Comparison of ENCODE assay signal across 32 mouse cellular contexts in genomic region chr1:133379986-133380320, GRCm38 (mm10). TPM values are rescaled to one million over a fixed set of nuclear protein-coding genes. Genes with fewer than 3 reads are reported as not detected.
A peak's percentile ranks its signal among the peaks of the same experiment; 100 is the strongest.
DNase-seq lines count a peak whose midpoint lies in the region; ATAC-seq and TF ChIP-seq lines count a peak whose summit lies in the region.
"Had no signal": no experiment of that assay in that cellular context is flagged by ENCODE, and none has a peak within 500 bp of the region (broad histone marks: within the 10 kb centered on the region; RNA-seq: fewer than 3 reads in every experiment).

No protein-coding gene starts in this region.

- DNase-seq in embryonic facial prominence, embryonic 10.5 days (ENCODE audit: low spot score) = no peak
- DNase-seq in heart, adult 2 months = no peak
- no peak for DNase-seq in kidney, postnatal 4 days
- no peak for DNase-seq in midbrain, postnatal 0 days (ENCODE audit: low spot score)
- no peak for DNase-seq in midbrain, embryonic 11.5 days (ENCODE audit: low spot score, missing footprints)
- DNase-seq: adrenal gland, adult 8-10 months; cerebellum, adult 11-12 months; right cerebral cortex, adult 18-20 months; thymus, adult 18-20 months; thymus, postnatal 36 days had no signal

- H3K4me3 ChIP-seq in embryonic facial prominence, embryonic 15.5 days (replicated peaks) = no peak overlapping the region
- no peak overlapping the region for H3K4me3 ChIP-seq in embryonic facial prominence, embryonic 10.5 days
- no peak overlapping the region for H3K4me3 ChIP-seq in heart, embryonic 16.5 days (ENCODE audit: low read length)
- no peak overlapping the region for H3K4me3 ChIP-seq in heart, adult 2 months
- no peak overlapping the region for H3K4me3 ChIP-seq in kidney, embryonic 16.5 days (ENCODE audit: low read length)
- no peak overlapping the region for H3K4me3 ChIP-seq in midbrain, postnatal 0 days (ENCODE audit: low read depth, low read length)
- no peak overlapping the region for H3K4me3 ChIP-seq in midbrain, embryonic 11.5 days (ENCODE audit: low read depth, low read length)
- H3K4me3 ChIP-seq: forebrain, embryonic 13.5 days; limb, embryonic 15.5 days; myocyte had no signal

- 0 out of 2 replicates have a peak overlapping the region, but pooled peaks have one; percentile 11 for H3K27ac ChIP-seq in embryonic facial prominence, embryonic 15.5 days (replicated peaks)
- H3K27ac ChIP-seq in embryonic facial prominence, embryonic 10.5 days (replicated peaks) = no peak overlapping the region
- no peak overlapping the region for H3K27ac ChIP-seq in heart, embryonic 16.5 days (ENCODE audit: low read length)
- H3K27ac ChIP-seq in heart, adult 2 months = no peak overlapping the region
- H3K27ac ChIP-seq in kidney, embryonic 16.5 days (ENCODE audit: low read length) = peak overlapping the region; percentile 12; the same call in 1 of the 2 replicates
- no peak overlapping the region for H3K27ac ChIP-seq in midbrain, postnatal 0 days (ENCODE audit: low read depth, low read length)
- no peak overlapping the region for H3K27ac ChIP-seq in midbrain, embryonic 11.5 days (ENCODE audit: low read depth, low read length)
- H3K27ac ChIP-seq: forebrain, embryonic 13.5 days; limb, embryonic 15.5 days had no signal

- intact Hi-C loops in heart, adult 2 months (cut with DNase I) = no loop called here

- no peak for TF ChIP-seq POLR2A in heart, adult 2 months (IDR thresholded peaks at IDR 0.05; ENCODE audit: insufficient read depth, low read depth, low read length)

- no peaks in the 10 kb centered on the region for H3K36me3 ChIP-seq in embryonic facial prominence, embryonic 15.5 days
- H3K36me3 ChIP-seq in embryonic facial prominence, embryonic 10.5 days (replicated peaks) = peaks cover 22% of the 10 kb centered on the region
- H3K36me3 ChIP-seq in heart, embryonic 16.5 days (ENCODE audit: control insufficient read depth, insufficient read depth) = no peaks in the 10 kb centered on the region
- H3K36me3 ChIP-seq in heart, adult 2 months (ENCODE audit: control insufficient read depth, insufficient read depth, low read length) = no peaks in the 10 kb centered on the region
- H3K36me3 ChIP-seq in kidney, embryonic 16.5 days (ENCODE audit: insufficient read depth, low read length) = peaks cover 22% of the 10 kb centered on the region
- H3K36me3 ChIP-seq in midbrain, postnatal 0 days (ENCODE audit: insufficient read depth, low read length) = peaks cover 5% of the 10 kb centered on the region; the same call in 1 of the 2 replicates
- peaks cover 9% of the 10 kb centered on the region; the same call in 1 of the 2 replicates for H3K36me3 ChIP-seq in midbrain, embryonic 11.5 days (ENCODE audit: control insufficient read depth, insufficient read depth, low read length)

- no peak for TF ChIP-seq EP300 in heart, adult 2 months (IDR thresholded peaks at IDR 0.05; ENCODE audit: insufficient read depth, low read depth, low read length)

- no peaks in the 10 kb centered on the region for H3K4me1 ChIP-seq in embryonic facial prominence, embryonic 15.5 days
- H3K4me1 ChIP-seq in embryonic facial prominence, embryonic 10.5 days = peaks cover 38% of the 10 kb centered on the region
- H3K4me1 ChIP-seq in heart, embryonic 16.5 days (ENCODE audit: control insufficient read depth, insufficient read depth, low read length) = peaks cover 7% of the 10 kb centered on the region
- peaks cover 6% of the 10 kb centered on the region for H3K4me1 ChIP-seq in heart, adult 2 months (ENCODE audit: control insufficient read depth, insufficient read depth, low read length)
- H3K4me1 ChIP-seq in kidney, embryonic 16.5 days (ENCODE audit: insufficient read depth, low read length) = peaks cover 26% of the 10 kb centered on the region
- no peaks in the 10 kb centered on the region for H3K4me1 ChIP-seq in midbrain, postnatal 0 days (ENCODE audit: insufficient read depth, low read length)
- peaks cover 5% of the 10 kb centered on the region for H3K4me1 ChIP-seq in midbrain, embryonic 11.5 days (ENCODE audit: control insufficient read depth, insufficient read depth, low read length)
- H3K4me1 ChIP-seq: limb, embryonic 15.5 days had no signal

- H3K9me3 ChIP-seq in embryonic facial prominence, embryonic 15.5 days (replicated peaks) = no peaks in the 10 kb centered on the region
- H3K9me3 ChIP-seq in embryonic facial prominence, embryonic 10.5 days = no peaks in the 10 kb centered on the region
- H3K9me3 ChIP-seq in heart, embryonic 16.5 days (replicated peaks; ENCODE audit: control insufficient read depth, low read length) = no peaks in the 10 kb centered on the region
- H3K9me3 ChIP-seq in kidney, embryonic 16.5 days (ENCODE audit: low read length) = no peaks in the 10 kb centered on the region
- no peaks in the 10 kb centered on the region for H3K9me3 ChIP-seq in midbrain, postnatal 0 days (ENCODE audit: low read length)
- H3K9me3 ChIP-seq in midbrain, embryonic 11.5 days (ENCODE audit: control insufficient read depth, low read length) = no peaks in the 10 kb centered on the region
- H3K9me3 ChIP-seq: forebrain, embryonic 13.5 days; limb, embryonic 15.5 days had no signal

- H3K27me3 ChIP-seq in embryonic facial prominence, embryonic 15.5 days = no peaks in the 10 kb centered on the region
- H3K27me3 ChIP-seq in embryonic facial prominence, embryonic 10.5 days (replicated peaks; ENCODE audit: low read depth, poor library complexity, severe bottlenecking) = no peaks in the 10 kb centered on the region
- no peaks in the 10 kb centered on the region for H3K27me3 ChIP-seq in heart, embryonic 16.5 days (ENCODE audit: control insufficient read depth, insufficient read depth, low read length)
- no peaks in the 10 kb centered on the region for H3K27me3 ChIP-seq in heart, adult 2 months (ENCODE audit: control insufficient read depth, insufficient read depth, low read length)
- H3K27me3 ChIP-seq in kidney, embryonic 16.5 days (ENCODE audit: insufficient read depth, low read length) = no peaks in the 10 kb centered on the region
- no peaks in the 10 kb centered on the region for H3K27me3 ChIP-seq in midbrain, postnatal 0 days (ENCODE audit: insufficient read depth, low read length)
- no peaks in the 10 kb centered on the region for H3K27me3 ChIP-seq in midbrain, embryonic 11.5 days (ENCODE audit: control insufficient read depth, insufficient read depth, low read length)
- H3K27me3 ChIP-seq: forebrain, embryonic 13.5 days; limb, embryonic 15.5 days had no signal

- no peak for TF ChIP-seq CTCF in heart, adult 2 months (IDR thresholded peaks at IDR 0.05)
- TF ChIP-seq CTCF in midbrain, postnatal 0 days (IDR thresholded peaks at IDR 0.05) = no peak

- no peak for ATAC-seq in embryonic facial prominence, embryonic 15.5 days (ENCODE audit: insufficient number of reproducible peaks, low FRiP score, low TSS enrichment, low read depth)
- no peak for ATAC-seq in heart, embryonic 16.5 days (replicated peaks; ENCODE audit: extremely low read depth, insufficient read depth, low FRiP score)
- ATAC-seq in kidney, embryonic 16.5 days (ENCODE audit: low FRiP score, low TSS enrichment) = no peak
- no peak for ATAC-seq in midbrain, postnatal 0 days (ENCODE audit: low FRiP score)
- no peak for ATAC-seq in midbrain, embryonic 11.5 days (ENCODE audit: low FRiP score)
- ATAC-seq: activated CD4-positive, CD25-positive, alpha-beta regulatory T cell, adult 4 months; forebrain, embryonic 13.5 days; lung, postnatal 0 days had no signal

- WGBS in embryonic facial prominence, embryonic 15.5 days = 73% methylated on average over 3 of the region's 3 CpGs
- 73% methylated on average over 3 of the region's 3 CpGs for WGBS in embryonic facial prominence, embryonic 10.5 days
- WGBS in heart, embryonic 16.5 days = 75% methylated on average over 3 of the region's 3 CpGs
- 65% methylated on average over 3 of the region's 3 CpGs for WGBS in heart, adult 2 months
- WGBS in kidney, embryonic 16.5 days = 88% methylated on average over 3 of the region's 3 CpGs
- 68% methylated on average over 3 of the region's 3 CpGs for WGBS in midbrain, postnatal 0 days
- 71% methylated on average over 3 of the region's 3 CpGs for WGBS in midbrain, embryonic 11.5 days

- H3K9ac ChIP-seq in embryonic facial prominence, embryonic 15.5 days = no peak overlapping the region
- H3K9ac ChIP-seq in heart, embryonic 16.5 days (ENCODE audit: low read length) = peak overlapping the region; percentile 17; the same call in 1 of the 2 replicates
- H3K9ac ChIP-seq in heart, adult 2 months (ENCODE audit: low read depth, low read length) = no peak overlapping the region
- no peak overlapping the region for H3K9ac ChIP-seq in kidney, embryonic 16.5 days (replicated peaks; ENCODE audit: low read length)
- 0 out of 2 replicates have a peak overlapping the region, but pooled peaks have one; percentile 1 for H3K9ac ChIP-seq in midbrain, postnatal 0 days (replicated peaks; ENCODE audit: low read length, poor library complexity, severe bottlenecking)
- H3K9ac ChIP-seq in midbrain, embryonic 11.5 days (ENCODE audit: low read length) = no peak overlapping the region
- H3K9ac ChIP-seq: forebrain, embryonic 13.5 days; limb, embryonic 15.5 days had no signal

- H3K4me2 ChIP-seq in embryonic facial prominence, embryonic 15.5 days (replicated peaks) = no peak overlapping the region
- H3K4me2 ChIP-seq in heart, embryonic 16.5 days (ENCODE audit: low read depth, low read length) = no peak overlapping the region
- no peak overlapping the region for H3K4me2 ChIP-seq in kidney, embryonic 16.5 days (replicated peaks; ENCODE audit: low read depth, low read length)
- no peak overlapping the region for H3K4me2 ChIP-seq in midbrain, postnatal 0 days (ENCODE audit: low read depth, low read length, poor library complexity, severe bottlenecking)
- no peak overlapping the region for H3K4me2 ChIP-seq in midbrain, embryonic 11.5 days
- H3K4me2 ChIP-seq: forebrain, embryonic 13.5 days; limb, embryonic 15.5 days had no signal

- no peaks in the 10 kb centered on the region for H3K79me2 ChIP-seq in heart, adult 2 months (replicated peaks; ENCODE audit: control insufficient read depth, insufficient read depth, low read length)

RNA-seq across cellular contexts. Expression of gene Etnk2, which starts 16.6 kb away (rescaled TPM):
- polyA plus RNA-seq in embryonic facial prominence, embryonic 15.5 days (2015; fragmentation: Nextera tagmentation; extraction: Ambion mirVana) = 6.2 and 6.5 TPM in 2 replicates
- polyA plus RNA-seq in embryonic facial prominence, embryonic 10.5 days (2016; fragmentation: Nextera tagmentation; extraction: Ambion mirVana) = 2.6 and 3.3 TPM in 2 replicates
- 1.7 and 2.1 TPM in 2 replicates for polyA plus RNA-seq in heart, embryonic 16.5 days (2015; fragmentation: Nextera tagmentation; extraction: Ambion mirVana)
- under 1 TPM; 0.29 to 0.93 TPM for total RNA-seq in heart, adult 2 months (2021)
- polyA plus RNA-seq in heart, adult 2 months (2012; rRNA removed) = 0.70 and 0.84 TPM in 2 replicates
- 3.9 and 4.9 TPM in 2 replicates for polyA plus RNA-seq in kidney, embryonic 16.5 days (2015; fragmentation: Nextera tagmentation; extraction: Ambion mirVana)
- total RNA-seq in midbrain, postnatal 0 days (2014; rRNA removed) = 49.8 and 52.0 TPM in 2 replicates
- 34.5 and 37.2 TPM in 2 replicates for polyA plus RNA-seq in midbrain, postnatal 0 days (2015; fragmentation: Nextera tagmentation; extraction: Ambion mirVana)
- 2.1 and 2.5 TPM in 2 replicates for polyA plus RNA-seq in midbrain, embryonic 11.5 days (2014; fragmentation: Nextera tagmentation; extraction: Ambion mirVana)
- total RNA-seq: hematopoietic stem cell, adult 5-6 weeks had no signal

RNA-seq across cellular contexts. Expression of gene Ren1, which starts 29.6 kb away (rescaled TPM):
- polyA plus RNA-seq in embryonic facial prominence, embryonic 15.5 days (2015; fragmentation: Nextera tagmentation; extraction: Ambion mirVana) = 0.16 and 0.24 TPM in 2 replicates
- polyA plus RNA-seq in embryonic facial prominence, embryonic 10.5 days (2016; fragmentation: Nextera tagmentation; extraction: Ambion mirVana) = 0.13 TPM in 1 of 2 replicates, not detected in the other
- polyA plus RNA-seq in heart, embryonic 16.5 days (2015; fragmentation: Nextera tagmentation; extraction: Ambion mirVana) = 0.75 and 1.2 TPM in 2 replicates
- under 1 TPM in 1 of 2 experiments, not detected in 1; 0.14 TPM for total RNA-seq in heart, adult 2 months (2021)
- 0.23 and 0.41 TPM in 2 replicates for polyA plus RNA-seq in heart, adult 2 months (2012; rRNA removed)
- polyA plus RNA-seq in kidney, embryonic 16.5 days (2015; fragmentation: Nextera tagmentation; extraction: Ambion mirVana) = 412 and 490 TPM in 2 replicates
- total RNA-seq in midbrain, postnatal 0 days (2014; rRNA removed) = 0.14 TPM in 1 of 2 replicates, not detected in the other
- 0.23 TPM in 1 of 2 replicates, not detected in the other for polyA plus RNA-seq in midbrain, postnatal 0 days (2015; fragmentation: Nextera tagmentation; extraction: Ambion mirVana)
- not detected in 2 replicates for polyA plus RNA-seq in midbrain, embryonic 11.5 days (2014; fragmentation: Nextera tagmentation; extraction: Ambion mirVana)
- total RNA-seq: hematopoietic stem cell, adult 5-6 weeks; left cerebral cortex, adult 8-10 months; left cerebral cortex, postnatal 4 days had no signal
- polyA plus RNA-seq: activated CD4-positive, CD25-positive, alpha-beta regulatory T cell, adult 4 months; embryonic facial prominence, embryonic 11.5 days; forebrain, embryonic 13.5 days; heart, embryonic 14.5 days; midbrain, embryonic 14.5 days; myocyte had no signal

RNA-seq across cellular contexts. Expression of gene Sox13, which starts 44.2 kb away (rescaled TPM):
- polyA plus RNA-seq in embryonic facial prominence, embryonic 15.5 days (2015; fragmentation: Nextera tagmentation; extraction: Ambion mirVana) = 5.8 and 6.1 TPM in 2 replicates
- 12.1 and 18.1 TPM in 2 replicates for polyA plus RNA-seq in embryonic facial prominence, embryonic 10.5 days (2016; fragmentation: Nextera tagmentation; extraction: Ambion mirVana)
- 4.3 and 5.8 TPM in 2 replicates for polyA plus RNA-seq in heart, embryonic 16.5 days (2015; fragmentation: Nextera tagmentation; extraction: Ambion mirVana)
- total RNA-seq in heart, adult 2 months (2021) = 10 to 100 TPM; 15.3 to 16.2 TPM
- 24.7 and 28.5 TPM in 2 replicates for polyA plus RNA-seq in heart, adult 2 months (2012; rRNA removed)
- 11.5 and 12.8 TPM in 2 replicates for polyA plus RNA-seq in kidney, embryonic 16.5 days (2015; fragmentation: Nextera tagmentation; extraction: Ambion mirVana)
- 16.5 and 17.3 TPM in 2 replicates for total RNA-seq in midbrain, postnatal 0 days (2014; rRNA removed)
- polyA plus RNA-seq in midbrain, postnatal 0 days (2015; fragmentation: Nextera tagmentation; extraction: Ambion mirVana) = 3.3 and 4.7 TPM in 2 replicates
- 22.3 and 23.9 TPM in 2 replicates for polyA plus RNA-seq in midbrain, embryonic 11.5 days (2014; fragmentation: Nextera tagmentation; extraction: Ambion mirVana)
- polyA plus RNA-seq: activated CD4-positive, CD25-positive, alpha-beta regulatory T cell, adult 4 months had no signal

RNA-seq across cellular contexts. Expression of gene Kiss1, which starts 58.3 kb away (rescaled TPM):
- polyA plus RNA-seq in embryonic facial prominence, embryonic 15.5 days (2015; fragmentation: Nextera tagmentation; extraction: Ambion mirVana) = 0.49 TPM in 1 of 2 replicates, not detected in the other
- not detected in 2 replicates for polyA plus RNA-seq in embryonic facial prominence, embryonic 10.5 days (2016; fragmentation: Nextera tagmentation; extraction: Ambion mirVana)
- not detected in 2 replicates for polyA plus RNA-seq in heart, embryonic 16.5 days (2015; fragmentation: Nextera tagmentation; extraction: Ambion mirVana)
- not detected for total RNA-seq in heart, adult 2 months (2021)
- not detected in 2 replicates for polyA plus RNA-seq in heart, adult 2 months (2012; rRNA removed)
- not detected in 2 replicates for polyA plus RNA-seq in kidney, embryonic 16.5 days (2015; fragmentation: Nextera tagmentation; extraction: Ambion mirVana)
- total RNA-seq in midbrain, postnatal 0 days (2014; rRNA removed) = not detected in 2 replicates
- 0.47 and 2.6 TPM in 2 replicates for polyA plus RNA-seq in midbrain, postnatal 0 days (2015; fragmentation: Nextera tagmentation; extraction: Ambion mirVana)
- polyA plus RNA-seq in midbrain, embryonic 11.5 days (2014; fragmentation: Nextera tagmentation; extraction: Ambion mirVana) = not detected in 2 replicates
- total RNA-seq: adrenal gland, adult 8-10 months; gastrocnemius, adult 18-20 months; hematopoietic stem cell, adult 5-6 weeks; layer of hippocampus, adult 18-20 months; layer of hippocampus, postnatal 14 days; left cerebral cortex, adult 8-10 months; left cerebral cortex, postnatal 4 days had no signal
- polyA plus RNA-seq: activated CD4-positive, CD25-positive, alpha-beta regulatory T cell, adult 4 months; cortical plate, adult 2 months; embryonic facial prominence, embryonic 11.5 days; forebrain, embryonic 13.5 days; gonadal fat pad, adult 2 months; heart, embryonic 14.5 days; limb, embryonic 15.5 days; liver, embryonic 16.5 days; midbrain, embryonic 14.5 days; myocyte; neural tube, embryonic 14.5 days; stomach, embryonic 14.5 days had no signal

Comparison
In these comparisons a context has a peak if more than half of its experiments do, and no peak if none do; other contexts are left out.
1. H3K27ac ChIP-seq: peak in embryonic facial prominence, embryonic 15.5 days (single experiment) and kidney, embryonic 16.5 days (single experiment); none in embryonic facial prominence, embryonic 10.5 days (single experiment), heart, embryonic 16.5 days (single experiment), heart, adult 2 months (single experiment), midbrain, postnatal 0 days (single experiment) and midbrain, embryonic 11.5 days (single experiment).
2. H3K9ac ChIP-seq: peak in heart, embryonic 16.5 days (single experiment) and midbrain, postnatal 0 days (single experiment); none in embryonic facial prominence, embryonic 15.5 days (single experiment), heart, adult 2 months (single experiment), kidney, embryonic 16.5 days (single experiment) and midbrain, embryonic 11.5 days (single experiment).
3. RNA of gene Ren1, which starts 29.6 kb away (polyA plus RNA-seq): 412 to 490 TPM in kidney, embryonic 16.5 days; 0.75 to 1.2 TPM in heart, embryonic 16.5 days, 0.23 to 0.41 TPM in heart, adult 2 months, 0.16 to 0.24 TPM in embryonic facial prominence, embryonic 15.5 days, 0.23 TPM in midbrain, postnatal 0 days, 0.13 TPM in embryonic facial prominence, embryonic 10.5 days and not detected in midbrain, embryonic 11.5 days; every median in the first group is over 100 times any median in the second.